Mouse (Mus musculus): ENCODE data around the gene Vmn1r58. TPM values are rescaled to one million over a fixed set of nuclear protein-coding genes. Genes with fewer than 3 reads are reported as not detected.
"Not testable (repeated sequence)": the region's sequence is repeated elsewhere in the genome, so short reads cannot be mapped to it uniquely, and the experiment has no call there.

The Vmn1r58 gene
- total RNA-seq (2015) (not detected in 2 replicates), total RNA-seq (2017) (not detected in 2 replicates)

DNA sequence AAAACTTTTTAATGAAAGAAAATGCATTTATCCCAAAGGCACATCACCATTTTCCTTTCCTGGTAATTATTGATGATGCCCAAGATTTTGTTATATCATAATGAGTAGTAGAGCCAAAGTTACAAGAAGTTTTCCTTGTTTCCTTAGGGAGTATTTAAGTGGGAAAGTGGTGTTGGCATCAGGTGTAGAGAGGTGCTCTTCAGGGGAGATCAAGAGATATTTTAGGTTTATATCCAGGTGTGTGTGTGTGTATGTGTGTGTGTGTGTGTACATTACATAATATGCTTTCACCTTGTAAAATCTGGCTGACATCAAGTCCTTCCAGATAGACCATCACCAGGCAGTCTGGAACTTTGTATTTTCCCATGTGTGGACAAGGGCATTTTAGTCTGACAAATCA is at the start of gene Vmn1r58:
TSS of gene Vmn1r58 (minus strand) at position 101 of the 400 bp plus-strand sequence.
- not testable (repeated sequence) for ATAC-seq (replicated peaks; ENCODE audit: poor library complexity)

DNA sequence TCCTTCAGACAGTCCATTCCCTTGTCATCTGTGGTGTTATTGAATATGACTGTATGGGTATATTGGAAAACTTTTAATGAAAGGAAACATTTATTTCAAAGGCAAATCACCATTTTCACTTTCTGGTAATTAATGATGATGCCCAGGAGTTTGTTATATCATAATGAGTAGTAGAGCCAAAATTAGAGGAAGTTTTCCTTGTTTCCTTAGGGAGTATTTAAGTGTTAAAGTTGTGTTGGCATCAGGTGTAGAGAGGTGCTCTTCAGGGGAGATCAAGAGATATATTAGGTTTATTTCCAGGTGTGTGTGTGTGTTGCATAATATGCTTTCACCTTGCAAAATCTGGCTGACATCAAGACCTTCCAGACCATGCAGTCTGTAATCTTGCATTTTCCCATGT is 43.5 kb upstream of the Vmn1r58 start, which contains the start of gene Vmn1r59:
TSS of gene Vmn1r59 (minus strand) at position 101 of the 400 bp plus-strand sequence.
- no peak for ATAC-seq (replicated peaks; ENCODE audit: poor library complexity)

DNA sequence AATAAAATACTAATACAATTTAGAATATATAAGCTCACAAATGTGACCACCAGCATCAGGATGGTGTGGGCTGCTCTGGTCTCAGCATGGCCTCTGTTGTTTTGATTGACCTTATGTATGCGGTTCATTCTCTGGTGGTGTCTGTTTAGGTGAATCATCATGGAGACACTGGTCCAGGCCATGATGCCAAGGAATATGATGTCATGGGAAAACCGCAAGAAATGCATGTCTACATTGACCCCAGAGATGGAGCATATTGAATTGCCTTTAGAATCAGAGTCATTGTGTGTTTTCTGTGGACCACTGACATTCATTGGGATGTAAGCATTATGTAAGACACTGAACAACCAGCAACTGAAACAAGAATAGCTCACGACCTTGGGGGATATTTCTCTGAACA is 40.8 kb upstream of the Vmn1r58 start:
- not testable (repeated sequence) for ATAC-seq (replicated peaks; ENCODE audit: poor library complexity)

DNA sequence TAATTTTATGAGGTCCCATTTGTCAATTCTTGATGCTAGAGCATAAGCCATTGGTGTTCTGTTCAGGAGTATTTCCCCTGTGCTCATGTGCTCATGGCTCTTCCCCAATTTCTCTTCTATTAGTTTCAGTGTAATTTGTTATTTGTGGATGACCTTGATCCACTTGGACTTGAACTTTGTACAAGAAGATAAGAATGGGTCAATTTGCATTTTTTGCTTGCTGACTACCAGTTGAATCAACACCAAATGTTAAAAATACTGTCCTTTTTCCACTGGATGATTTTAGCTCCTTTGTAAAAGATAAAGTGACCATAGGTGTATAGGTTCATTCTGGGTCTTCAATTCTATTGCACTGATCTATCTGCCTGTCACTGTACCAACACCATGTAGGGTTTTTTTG is 35.4 kb upstream of the Vmn1r58 start:
- no peak for ATAC-seq (replicated peaks; ENCODE audit: poor library complexity)

DNA sequence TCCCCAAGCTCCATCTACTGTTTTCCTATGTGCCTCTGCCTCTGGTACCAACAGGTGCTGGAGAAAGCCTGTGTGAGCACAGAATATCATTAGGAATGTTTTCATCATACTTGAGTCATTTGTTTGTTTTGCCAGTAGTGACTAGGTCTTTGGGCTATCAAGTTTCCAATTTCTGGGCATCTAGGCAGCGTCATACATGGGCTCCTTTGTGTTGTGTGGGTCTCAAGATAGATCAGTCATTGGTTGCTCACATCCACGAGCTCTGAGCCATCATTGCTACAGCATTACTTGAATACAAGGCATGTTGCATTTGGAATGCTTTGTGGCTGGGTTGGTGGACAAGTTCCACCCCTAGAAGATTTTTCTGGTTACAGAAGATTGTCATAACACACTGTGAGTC is 7.0 kb downstream of the Vmn1r58 start:
- ATAC-seq (replicated peaks; ENCODE audit: poor library complexity): no peak

DNA sequence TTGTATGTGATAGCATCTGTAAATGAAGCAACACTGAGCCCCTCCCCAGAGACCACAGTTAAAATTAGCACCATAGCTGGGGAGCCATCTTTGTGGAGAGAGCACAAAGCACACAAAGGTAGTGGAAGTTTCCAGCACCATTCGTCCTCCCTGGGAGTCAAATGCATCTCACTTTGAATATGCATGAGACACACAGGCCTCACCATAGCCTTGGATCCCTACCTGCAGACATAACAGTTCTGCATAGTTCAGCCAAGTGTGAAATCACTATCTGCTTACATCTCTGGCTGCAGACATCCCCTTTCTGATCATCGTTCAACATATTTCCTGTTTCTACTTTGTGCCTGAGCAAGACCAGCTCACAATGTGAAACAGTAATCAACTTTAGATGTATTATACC is 46.5 kb downstream of the Vmn1r58 start:
- ATAC-seq (replicated peaks; ENCODE audit: poor library complexity): no peak

DNA sequence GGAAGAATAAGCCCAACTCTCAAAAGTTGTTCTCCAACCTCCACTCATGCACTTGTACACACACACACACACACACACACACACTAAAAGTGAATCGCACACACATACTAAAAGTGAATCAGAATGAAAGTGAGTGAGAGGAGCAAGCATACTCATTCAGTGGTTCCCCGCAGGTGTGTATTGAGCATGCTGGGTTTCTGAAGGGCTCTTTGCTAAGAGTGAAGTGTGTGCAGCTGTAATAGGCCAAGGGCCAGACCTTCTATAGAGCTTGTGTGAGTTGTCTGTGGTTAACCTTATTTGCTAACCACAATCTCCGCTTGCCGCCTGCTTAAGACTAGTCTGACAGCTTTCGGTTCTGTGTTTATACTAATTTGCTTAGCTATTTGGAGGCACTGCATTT is 49.6 kb downstream of the Vmn1r58 start:
- ATAC-seq (replicated peaks; ENCODE audit: poor library complexity): no peak

Other genes starting within 250 kb of the Vmn1r58 start
- gene Vmn1r56, start 216.6 kb downstream of the Vmn1r58 start, total RNA-seq (2015): not detected in 2 replicates
- not detected in 2 replicates for gene Vmn1r56, start 216.6 kb downstream of the Vmn1r58 start, total RNA-seq (2017)
- gene Vmn1r57, start 194.9 kb downstream of the Vmn1r58 start, total RNA-seq (2015): not detected in 2 replicates
- not detected in 2 replicates for gene Vmn1r57, start 194.9 kb downstream of the Vmn1r58 start, total RNA-seq (2017)
- not detected in 2 replicates for gene Gm5065, start 62.9 kb downstream of the Vmn1r58 start, total RNA-seq (2015)
- not detected in 2 replicates for gene Gm5065, start 62.9 kb downstream of the Vmn1r58 start, total RNA-seq (2017)
- not detected in 2 replicates for gene Nlrp2, start 62.4 kb downstream of the Vmn1r58 start, total RNA-seq (2015)
- not detected in 2 replicates for gene Nlrp2, start 62.4 kb downstream of the Vmn1r58 start, total RNA-seq (2017)
- not detected in 2 replicates for gene Vmn1r59, start 43.4 kb upstream of the Vmn1r58 start, total RNA-seq (2015)
- not detected in 2 replicates for gene Vmn1r59, start 43.4 kb upstream of the Vmn1r58 start, total RNA-seq (2017)
- not detected in 2 replicates for gene Vmn2r28, start 80.6 kb upstream of the Vmn1r58 start, total RNA-seq (2015)
- not detected in 2 replicates for gene Vmn2r28, start 80.6 kb upstream of the Vmn1r58 start, total RNA-seq (2017)
- gene Vmn1r60, start 133.9 kb upstream of the Vmn1r58 start, total RNA-seq (2015): not detected in 2 replicates
- gene Vmn1r60, start 133.9 kb upstream of the Vmn1r58 start, total RNA-seq (2017): not detected in 2 replicates
- not detected in 2 replicates for gene Vmn1r61, start 199.9 kb upstream of the Vmn1r58 start, total RNA-seq (2015)
- gene Vmn1r61, start 199.9 kb upstream of the Vmn1r58 start, total RNA-seq (2017): not detected in 2 replicates